Mouse (Mus musculus) midbrain, embryonic 14.5 days (tissue): Measurements from ENCODE around the gene Cacna1g. TPM values are rescaled to one million over a fixed set of nuclear protein-coding genes. Genes with fewer than 3 reads are reported as not detected.
"Not testable (repeated sequence)": the region's sequence is repeated elsewhere in the genome, so short reads cannot be mapped to it uniquely, and the experiment has no call there.

Experiments
- ATAC-seq: fragments of 200-750 bp; cut with Nextera tagmentation; 2 replicates; pipeline ENCODE4 v1.8.0; 2017; ENCODE audit warnings: moderate number of reproducible peaks, moderate library complexity; ENCODE audit not compliant: low FRiP score, low TSS enrichment
- DNase-seq: peaks from one replicate; pipeline ENCODE4 v3.0.0-alpha.2; 2015
- H3K27ac ChIP-seq: fragments of 300-500 bp; sonication (generic); replicated peaks from 2 replicates; pipeline ENCODE4 v1.5.1; 2014; ENCODE audit warnings: mild to moderate bottlenecking, low read depth, low read length, moderate library complexity
- H3K27me3 ChIP-seq: fragments of 300-500 bp; sonication (generic); 2 replicates; pipeline ENCODE4 v1.6.1; 2014; ENCODE audit warnings: low read length, control low read depth, mixed read lengths; ENCODE audit not compliant: control insufficient read depth, insufficient read depth
- H3K36me3 ChIP-seq: fragments of 300-500 bp; sonication (generic); 2 replicates; pipeline ENCODE4 v1.6.1; 2014; ENCODE audit warnings: low read length, control low read depth; ENCODE audit not compliant: control insufficient read depth, insufficient read depth
- H3K4me1 ChIP-seq: fragments of 300-500 bp; sonication (generic); 2 replicates; pipeline ENCODE4 v1.6.1; 2014; ENCODE audit warnings: mild to moderate bottlenecking, antibody characterized with exemption, low read length, control low read depth; ENCODE audit not compliant: control insufficient read depth, insufficient read depth
- H3K4me2 ChIP-seq: fragments of 300-500 bp; sonication (generic); 2 replicates; pipeline ENCODE4 v1.6.1; 2014; ENCODE audit warnings: mild to moderate bottlenecking, low read length, moderate library complexity
- H3K4me3 ChIP-seq: fragments of 300-500 bp; sonication (generic); replicated peaks from 2 replicates; pipeline ENCODE4 v1.5.1; 2014; ENCODE audit warnings: low read depth, low read length
- H3K9ac ChIP-seq: fragments of 300-500 bp; sonication (generic); replicated peaks from 2 replicates; pipeline ENCODE4 v1.6.1; 2014; ENCODE audit warnings: mild to moderate bottlenecking, low read length, moderate library complexity
- H3K9me3 ChIP-seq: fragments of 300-500 bp; sonication (generic); 2 replicates; pipeline ENCODE4 v1.6.1; 2016; ENCODE audit warnings: low read length, control low read depth, mixed read lengths; ENCODE audit not compliant: control insufficient read depth
- WGBS: fragments of 180-500 bp; shearing (Covaris S2); extraction: QIAGEN DNeasy Blood & Tissue Kit; methylation state at CpG from one replicate; pipeline ENCODE4 v1.1.7; 2014; 5-methylcytosine and 5-hydroxymethylcytosine counted together
- polyA plus RNA-seq: library from polyadenylated mRNA; unstranded; fragments of >200 nt; fragmentation: Nextera tagmentation; extraction: Ambion mirVana; gene quantifications from 2 replicates; pipeline ENCODE4 v1.2.1, GENCODE M21; 2014

Gene Cacna1g
- polyA plus RNA-seq, 1 experiment from 2014 or later, result 20.1 TPM

DNA sequence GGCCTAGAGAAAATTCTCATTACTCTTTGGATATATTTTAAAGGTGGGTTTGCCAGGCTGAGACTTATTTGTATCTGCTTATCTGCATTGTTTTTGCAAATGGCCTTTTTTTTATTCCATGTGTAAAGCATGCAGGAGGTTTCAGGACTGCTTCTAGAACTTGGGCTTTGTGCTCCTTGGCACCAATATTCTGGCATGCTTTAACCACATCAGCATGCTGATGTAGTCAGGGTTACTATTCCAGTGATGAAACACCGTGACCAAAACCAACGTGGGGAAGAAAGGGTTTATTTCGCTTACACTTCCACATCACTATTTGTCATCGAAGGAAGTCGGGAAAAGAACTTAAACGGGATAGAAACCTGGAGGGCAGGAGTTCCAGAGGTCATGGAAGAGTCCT lies 73.0 kb downstream of the Cacna1g start:
- DNase-seq, result no peak
- H3K4me1 ChIP-seq, result peaks cover under 1% of the 10 kb centered on the region; the same call in 1 of the 2 replicates
- 74% methylated on average over 6 of the region's 6 CpGs for WGBS

DNA sequence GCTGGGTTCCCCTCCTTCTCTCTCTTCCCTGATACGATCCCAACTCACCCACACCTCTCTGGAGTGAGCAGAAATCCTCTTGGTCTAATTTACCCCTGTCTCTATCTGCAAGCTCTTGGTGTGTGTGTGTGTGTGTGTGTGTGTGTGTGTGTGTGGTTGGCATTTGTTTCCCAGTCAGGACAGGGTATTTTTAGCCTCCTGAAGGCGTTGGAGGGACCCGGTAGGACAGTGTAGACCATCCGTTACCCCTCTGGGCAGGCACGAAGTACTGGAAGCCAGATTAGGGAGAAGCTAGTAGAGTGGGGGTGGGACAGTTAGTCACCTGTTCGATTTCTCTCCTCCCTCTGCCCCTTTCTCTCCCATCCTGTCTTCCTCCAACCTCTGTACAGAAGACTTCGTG lies 79.9 kb downstream of the Cacna1g start:
- WGBS, result 91% methylated on average over 7 of the region's 7 CpGs
- no peak for DNase-seq
- H3K4me1 ChIP-seq, result no peaks in the 10 kb centered on the region
- no peak overlapping the region for H3K9ac ChIP-seq
- no peak overlapping the region for H3K4me2 ChIP-seq
- no peak overlapping the region for H3K4me3 ChIP-seq
- H3K9me3 ChIP-seq, result no peaks in the 10 kb centered on the region
- no peak overlapping the region for H3K27ac ChIP-seq
- no peaks in the 10 kb centered on the region for H3K27me3 ChIP-seq
- no peak for ATAC-seq
- no peaks in the 10 kb centered on the region for H3K36me3 ChIP-seq

More for the DNA sequence above, 73.0 kb downstream of the Cacna1g start:
- H3K4me3 ChIP-seq, result no peak overlapping the region
- no peak overlapping the region for H3K9ac ChIP-seq
- no peaks in the 10 kb centered on the region for H3K27me3 ChIP-seq
- ATAC-seq, result no peak
- H3K27ac ChIP-seq, result no peak overlapping the region
- H3K4me2 ChIP-seq, result no peak overlapping the region
- H3K36me3 ChIP-seq, result no peaks in the 10 kb centered on the region
- H3K9me3 ChIP-seq, result no peaks in the 10 kb centered on the region

DNA sequence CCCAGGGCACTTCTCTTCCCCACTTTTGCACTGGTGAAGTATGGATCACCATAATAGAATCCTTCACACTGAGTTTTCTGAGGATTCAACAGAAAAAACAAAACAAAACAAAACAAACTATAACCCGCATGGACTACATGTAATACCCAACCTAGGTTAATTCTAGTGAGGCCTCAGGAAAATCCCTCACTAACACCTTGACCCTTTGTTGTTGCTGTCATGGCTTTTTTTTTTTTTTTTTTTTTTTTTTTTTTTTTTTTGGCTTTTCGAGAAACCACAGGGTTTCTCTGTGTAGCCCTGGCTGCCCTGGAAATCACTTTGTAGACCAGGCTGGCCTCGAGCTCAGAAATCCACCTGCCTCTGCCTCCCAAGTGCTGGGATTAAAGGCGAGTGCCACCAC lies 80.5 kb downstream of the Cacna1g start:
- not testable (repeated sequence) for H3K9me3 ChIP-seq, H3K4me3 ChIP-seq, H3K9ac ChIP-seq, H3K27ac ChIP-seq, H3K4me1 ChIP-seq, DNase-seq, H3K4me2 ChIP-seq, H3K27me3 ChIP-seq, H3K36me3 ChIP-seq, ATAC-seq
- WGBS, result 87% methylated on average over 4 of the region's 4 CpGs

DNA sequence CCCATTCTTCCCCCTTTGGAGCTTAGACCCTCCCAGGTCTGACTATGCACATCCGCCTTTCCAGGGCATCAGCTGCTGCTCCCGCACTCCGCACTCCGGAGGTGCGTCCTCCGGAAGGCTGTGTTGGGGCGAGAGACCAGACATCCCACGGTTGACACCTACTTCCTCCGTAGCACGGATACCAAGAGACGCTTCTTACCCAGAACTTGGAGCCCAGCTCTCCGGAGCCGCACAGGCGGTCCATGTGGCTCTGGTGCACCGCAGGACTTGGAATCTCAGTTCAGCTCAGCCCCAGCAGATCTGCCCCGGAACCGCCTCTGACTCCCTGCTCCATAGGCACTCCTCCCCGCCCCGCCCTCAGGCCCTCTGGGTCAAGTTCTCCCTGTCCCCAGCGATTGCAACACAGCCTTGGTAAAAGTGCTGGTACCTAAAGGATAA lies 81.3 kb downstream of the Cacna1g start, which contains the start of gene Abcc3:
Gene Abcc3 (minus strand): TSS at position 326 of the 438 bp plus-strand sequence.
- Histone ChIP-seq H3K36me3 (no peaks in the 10 kb centered on the region), H3K27ac (no peak within 1 kb of the TSS), H3K9ac (no peak within 1 kb of the TSS), H3K4me1 (no peaks in the 10 kb centered on the region), H3K27me3 (no peaks in the 10 kb centered on the region), H3K4me3 (peak within 1 kb of the TSS; percentile 10; the same call in 1 of the 2 replicates), H3K4me2 (peak within 1 kb of the TSS; percentile 32; the same call in 1 of the 2 replicates), H3K9me3 (no peaks in the 10 kb centered on the region)
- no peak for ATAC-seq
- 15% methylated on average over 20 of the region's 20 CpGs for WGBS
- DNase-seq, result no peak

DNA sequence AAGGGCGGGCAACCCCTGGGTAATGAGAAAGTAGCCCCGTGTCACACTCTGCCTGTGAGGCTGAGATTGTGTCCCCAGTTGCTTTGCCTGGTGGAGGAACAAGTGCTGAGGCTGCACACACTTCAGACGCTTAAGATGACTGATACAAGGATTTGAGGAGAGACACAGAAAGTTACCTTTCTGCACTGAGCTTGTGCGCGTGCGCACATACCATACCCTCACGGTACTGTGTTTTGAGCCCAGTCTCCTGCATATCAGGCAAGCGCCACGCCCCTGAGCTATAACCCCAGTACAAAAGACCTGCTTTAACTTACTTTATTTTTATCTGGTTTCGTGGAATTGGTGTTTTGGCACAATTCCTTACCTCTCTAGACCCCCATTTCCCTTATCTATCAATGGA lies 82.3 kb downstream of the Cacna1g start:
- Histone ChIP-seq H3K27ac (no peak overlapping the region), H3K9me3 (no peaks in the 10 kb centered on the region), H3K4me1 (no peaks in the 10 kb centered on the region), H3K9ac (no peak overlapping the region), H3K4me2 (no peak overlapping the region), H3K36me3 (no peaks in the 10 kb centered on the region), H3K4me3 (no peak overlapping the region), H3K27me3 (no peaks in the 10 kb centered on the region)
- DNase-seq, result no peak
- ATAC-seq, result no peak
- WGBS, result 88% methylated on average over 10 of the region's 10 CpGs

DNA sequence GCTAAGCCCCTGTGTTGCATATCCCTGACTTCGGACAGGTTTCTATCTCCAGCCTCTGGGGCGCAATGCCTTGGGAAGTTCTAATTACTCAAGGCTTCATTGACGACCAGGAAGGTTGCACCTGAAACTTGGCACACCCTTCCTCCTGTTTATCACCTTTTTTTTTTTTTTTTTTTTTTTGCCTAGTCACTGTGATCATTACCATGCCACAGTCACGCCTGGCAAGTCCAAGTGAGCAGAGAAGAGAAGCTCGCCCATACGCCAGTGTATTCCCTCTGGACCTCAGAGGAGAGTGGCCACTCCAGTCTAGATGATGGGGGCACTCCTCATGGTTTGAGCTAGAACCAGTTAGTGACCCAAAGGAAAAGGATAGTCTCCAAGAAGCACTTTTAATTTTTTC lies 83.2 kb downstream of the Cacna1g start:
- Histone ChIP-seq H3K27me3 (no peaks in the 10 kb centered on the region), H3K4me2 (no peak overlapping the region), H3K27ac (no peak overlapping the region), H3K9me3 (no peaks in the 10 kb centered on the region), H3K4me1 (peaks cover 8% of the 10 kb centered on the region; the same call in 1 of the 2 replicates), H3K36me3 (no peaks in the 10 kb centered on the region), H3K9ac (no peak overlapping the region), H3K4me3 (no peak overlapping the region)
- WGBS, result 85% methylated on average over 6 of the region's 6 CpGs
- DNase-seq (no peak), ATAC-seq (no peak)

DNA sequence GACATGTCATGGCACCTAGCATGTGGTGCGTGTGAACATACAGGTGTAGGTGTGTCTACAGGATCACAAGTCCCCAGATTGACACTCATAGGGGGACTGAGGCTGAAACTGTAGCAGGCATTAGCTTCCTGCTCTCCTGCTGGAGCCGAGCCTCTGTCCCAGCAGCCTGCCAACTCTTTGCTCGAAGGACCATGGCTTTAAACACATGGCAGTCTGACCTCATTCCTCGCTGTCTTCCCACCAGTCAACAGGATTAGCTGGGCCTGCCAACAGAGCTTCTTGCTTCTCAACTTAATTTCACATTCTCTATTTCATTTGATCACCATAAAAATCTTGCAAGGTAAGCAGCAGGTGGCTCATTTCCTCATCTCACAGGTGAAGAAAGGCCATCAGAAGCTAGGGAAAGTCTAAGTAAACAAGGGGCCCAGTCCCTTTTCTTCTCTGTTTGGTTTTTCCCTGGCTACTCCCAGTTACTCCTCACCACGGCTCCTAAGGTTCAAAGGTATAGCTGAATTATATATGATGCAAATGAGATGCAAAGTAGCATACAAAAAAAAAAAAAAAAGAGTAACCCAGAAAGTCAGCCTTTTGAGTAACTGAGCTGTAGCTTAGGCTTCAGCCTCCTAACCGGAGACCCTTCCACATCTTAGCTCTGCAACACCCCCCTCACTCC lies 84.1 kb downstream of the Cacna1g start:
- 56% methylated on average over 6 of the region's 6 CpGs for WGBS

DNA sequence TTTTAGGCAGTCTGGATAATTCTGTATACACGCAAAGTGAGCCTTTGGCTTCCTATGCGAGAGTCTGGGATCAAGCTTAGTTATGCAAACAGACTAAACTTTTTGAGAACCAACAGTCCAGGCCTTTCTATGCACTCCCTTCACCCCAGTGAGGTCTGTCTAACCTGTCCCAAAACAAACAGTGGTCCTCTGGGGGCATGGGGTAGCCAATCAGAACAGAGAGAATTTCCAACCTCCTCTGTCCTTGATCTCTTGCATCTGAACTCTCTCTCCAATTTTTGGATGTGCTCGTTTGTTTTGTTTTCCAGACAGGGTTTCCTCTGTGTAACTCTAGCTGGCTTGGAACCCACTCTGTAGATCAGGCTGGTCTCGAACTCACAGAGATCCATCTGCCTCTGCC lies 85.0 kb downstream of the Cacna1g start:
- WGBS, result 88% methylated on average over 4 of the region's 4 CpGs

More for the DNA sequence above, 84.1 kb downstream of the Cacna1g start:
- Histone ChIP-seq H3K4me2 (no peak overlapping the region), H3K27me3 (no peaks in the 10 kb centered on the region), H3K4me1 (peaks cover 12% of the 10 kb centered on the region; the same call in 1 of the 2 replicates), H3K9me3 (no peaks in the 10 kb centered on the region), H3K4me3 (no peak overlapping the region), H3K36me3 (no peaks in the 10 kb centered on the region), H3K9ac (no peak overlapping the region), H3K27ac (no peak overlapping the region)
- ATAC-seq, result no peak
- no peak for DNase-seq

DNA sequence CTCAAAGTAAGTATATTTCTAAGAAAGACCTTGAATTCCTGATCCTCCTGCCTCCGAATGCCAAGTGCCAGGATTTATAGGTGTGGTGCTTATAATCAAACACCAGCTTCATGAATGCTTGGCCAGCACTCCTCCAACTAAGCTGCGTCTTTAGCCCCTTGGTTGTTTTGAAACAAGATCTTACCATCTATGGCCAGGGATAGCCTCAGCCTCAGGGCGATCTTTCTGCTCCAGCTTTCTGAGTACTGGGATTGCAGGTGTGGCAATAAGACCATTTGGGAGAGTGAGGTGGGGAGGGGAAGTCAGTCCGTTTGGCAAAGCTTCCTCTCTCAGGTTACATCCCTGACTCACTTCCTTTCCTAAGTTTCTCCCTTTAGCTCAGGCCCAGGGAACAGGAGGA lies 86.2 kb downstream of the Cacna1g start:
- peaks cover 12% of the 10 kb centered on the region; the same call in 1 of the 2 replicates for H3K4me1 ChIP-seq
- no peak overlapping the region for H3K9ac ChIP-seq
- ATAC-seq, result no peak
- no peak overlapping the region for H3K27ac ChIP-seq
- no peaks in the 10 kb centered on the region for H3K27me3 ChIP-seq
- H3K4me3 ChIP-seq, result no peak overlapping the region
- H3K36me3 ChIP-seq, result no peaks in the 10 kb centered on the region
- H3K4me2 ChIP-seq, result no peak overlapping the region
- 86% methylated on average over 4 of the region's 4 CpGs for WGBS
- no peak for DNase-seq
- no peaks in the 10 kb centered on the region for H3K9me3 ChIP-seq

More for the DNA sequence above, 85.0 kb downstream of the Cacna1g start:
- H3K4me3 ChIP-seq, result no peak overlapping the region
- no peaks in the 10 kb centered on the region for H3K9me3 ChIP-seq
- H3K9ac ChIP-seq, result no peak overlapping the region
- H3K27ac ChIP-seq, result no peak overlapping the region
- H3K27me3 ChIP-seq, result no peaks in the 10 kb centered on the region
- DNase-seq, result no peak
- H3K4me1 ChIP-seq, result peaks cover 12% of the 10 kb centered on the region; the same call in 1 of the 2 replicates
- H3K4me2 ChIP-seq, result no peak overlapping the region
- no peaks in the 10 kb centered on the region for H3K36me3 ChIP-seq
- ATAC-seq, result no peak
